Mouse (Mus musculus) erythroblast, embryonic 14.5 days (primary cell): ENCODE results near the gene Tnxb.

ENCODE experiments used
- GATA1 ChIP-seq: IDR thresholded peaks from 2 replicates; pipeline ENCODE4 v1.6.1; 2012; ENCODE audit warnings: low read length, inconsistent platforms, mixed read lengths
- TAL1 ChIP-seq: IDR thresholded peaks from 3 replicates; pipeline ENCODE4 v1.6.1; 2012; ENCODE audit warnings: low read length, inconsistent platforms, mixed read lengths

- TF ChIP-seq GATA1, result no peak
- no peak for TF ChIP-seq TAL1
These were observed 45.4 kb upstream of the Tnxb start for GRCm38 (mm10) chr17:34624981-34625380.
